Mouse (Mus musculus) limb, embryonic 14.5 days (tissue): ENCODE measurements around the gene Gm17622. TPM values are rescaled to one million over a fixed set of nuclear protein-coding genes. Genes with fewer than 3 reads are reported as not detected.

Experiments used
- ATAC-seq: fragments of 200-750 bp; cut with Nextera tagmentation; 2 replicates; pipeline ENCODE4 v1.8.0; 2017; ENCODE audit warnings: low read depth, moderate number of reproducible peaks, moderate TSS enrichment; ENCODE audit not compliant: low FRiP score
- DNase-seq: peaks from one replicate; pipeline ENCODE4 v3.0.0-alpha.2; 2015; ENCODE audit warnings: low spot score
- H3K27ac ChIP-seq: fragments of 300-500 bp; sonication (generic); replicated peaks from 2 replicates; pipeline ENCODE4 v1.5.1; 2014; ENCODE audit warnings: low read depth, mild to moderate bottlenecking, low read length, moderate library complexity, mixed read lengths
- H3K27me3 ChIP-seq: fragments of 300-500 bp; sonication (generic); 2 replicates; pipeline ENCODE4 v1.6.1; 2014; ENCODE audit warnings: low read length, mixed read lengths; ENCODE audit not compliant: control insufficient read depth, insufficient read depth
- H3K36me3 ChIP-seq: fragments of 300-500 bp; sonication (generic); 2 replicates; pipeline ENCODE4 v1.6.1; 2014; ENCODE audit warnings: mild to moderate bottlenecking, low read length, moderate library complexity, mixed read lengths; ENCODE audit not compliant: control insufficient read depth, insufficient read depth
- H3K4me1 ChIP-seq: fragments of 300-500 bp; sonication (generic); 2 replicates; pipeline ENCODE4 v1.6.1; 2014; ENCODE audit warnings: antibody characterized with exemption, low read length, mixed read lengths; ENCODE audit not compliant: control insufficient read depth, insufficient read depth
- H3K4me2 ChIP-seq: fragments of 300-500 bp; sonication (generic); replicated peaks from 2 replicates; pipeline ENCODE4 v1.6.1; 2014; ENCODE audit warnings: low read depth, mild to moderate bottlenecking, low read length, moderate library complexity; ENCODE audit not compliant: severe bottlenecking
- H3K4me3 ChIP-seq: fragments of 300-500 bp; sonication (generic); replicated peaks from 2 replicates; pipeline ENCODE4 v1.5.1; 2014; ENCODE audit warnings: low read length
- H3K9ac ChIP-seq: fragments of 300-500 bp; sonication (generic); 2 replicates; pipeline ENCODE4 v1.6.1; 2014; ENCODE audit warnings: mild to moderate bottlenecking, low read depth, low read length, moderate library complexity; ENCODE audit not compliant: severe bottlenecking
- H3K9me3 ChIP-seq: fragments of 300-500 bp; sonication (generic); 2 replicates; pipeline ENCODE4 v1.6.1; 2016; ENCODE audit warnings: low read length; ENCODE audit not compliant: control insufficient read depth
- POLR2A ChIP-seq: fragments of 200-500 bp; IDR thresholded peaks from 2 replicates; pipeline ENCODE4 v1.8.0; 2012; ENCODE audit warnings: inconsistent platforms, mild to moderate bottlenecking, moderate library complexity, borderline replicate concordance; ENCODE audit not compliant: insufficient read depth, insufficient read length; ENCODE audit errors: extremely low read depth
- WGBS: fragments of 180-500 bp; shearing (Covaris S2); extraction: QIAGEN DNeasy Blood & Tissue Kit; methylation state at CpG from one replicate; pipeline ENCODE4 v1.1.7; 2014; 5-methylcytosine and 5-hydroxymethylcytosine counted together
- polyA plus RNA-seq, 2 experiments: library from polyadenylated mRNA; depleted of rRNA in 1 of 2; stranded (reverse) in 1 of 2; unstranded in 1 of 2; fragments of >200 nt; fragmentation: Nextera tagmentation in 1 of 2; extraction: Ambion mirVana in 1 of 2; gene quantifications; 2 replicates each; pipeline versions ENCODE4 v1.2.1 to v1.2.3; 2012 to 2014

The Gm17622 gene
- polyA plus RNA-seq, 2 experiments: not detected

DNA sequence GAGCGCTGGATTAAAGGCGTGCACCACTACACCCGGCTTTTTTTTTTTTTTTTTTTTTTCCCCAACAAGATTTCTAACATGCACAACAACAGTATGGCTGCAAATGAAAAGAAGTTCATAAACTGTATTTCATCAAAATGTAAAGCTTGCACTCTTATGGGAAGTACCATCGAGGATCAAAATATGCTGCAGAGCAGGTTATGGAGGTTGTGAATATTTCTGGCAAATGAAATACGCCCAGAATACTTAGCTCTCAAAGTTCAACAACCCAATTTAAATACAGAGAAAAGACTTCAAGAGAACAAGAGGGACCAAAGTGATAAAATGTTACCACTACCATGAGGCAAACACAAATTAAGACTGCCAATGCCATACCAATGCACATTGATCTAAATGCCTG is 21.9 kb upstream of the Gm17622 start:
- Histone ChIP-seq H3K36me3 (no peaks in the 10 kb centered on the region), H3K27me3 (no peaks in the 10 kb centered on the region), H3K9ac (no peak overlapping the region), H3K4me3 (no peak overlapping the region), H3K27ac (no peak overlapping the region), H3K4me1 (no peaks in the 10 kb centered on the region), H3K4me2 (no peak overlapping the region), H3K9me3 (no peaks in the 10 kb centered on the region)
- no peak for ATAC-seq
- 75% methylated on average over 5 of the region's 5 CpGs for whole genome bisulfite sequencing
- no peak for TF ChIP-seq POLR2A
- no peak for DNase-seq

DNA sequence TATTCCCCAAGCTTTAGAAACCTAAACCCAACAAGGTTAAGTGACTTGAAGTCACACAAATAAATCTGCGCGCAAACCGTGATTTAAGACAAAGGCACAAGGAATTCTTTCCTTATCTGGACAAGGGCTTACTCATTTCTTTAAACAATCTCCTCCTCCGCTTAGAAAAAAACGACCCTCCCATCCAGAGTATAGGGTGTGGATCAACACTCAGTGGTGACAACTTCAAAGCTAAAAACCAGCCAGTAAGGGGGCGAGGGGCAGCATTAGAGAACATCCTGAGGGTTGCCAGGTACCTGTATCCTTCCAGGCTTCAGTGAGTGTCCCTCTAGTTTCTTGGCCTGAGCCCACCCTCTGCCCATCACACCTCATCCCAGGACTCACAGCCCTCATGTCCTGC is 20.0 kb upstream of the Gm17622 start:
- Histone ChIP-seq H3K4me2 (no peak overlapping the region), H3K36me3 (no peaks in the 10 kb centered on the region), H3K27ac (no peak overlapping the region), H3K4me3 (no peak overlapping the region), H3K9me3 (no peaks in the 10 kb centered on the region), H3K27me3 (no peaks in the 10 kb centered on the region), H3K9ac (no peak overlapping the region), H3K4me1 (no peaks in the 10 kb centered on the region)
- DNase-seq (no peak), ATAC-seq (no peak)
- WGBS: 81% methylated on average over 6 of the region's 6 CpGs
- no peak for TF ChIP-seq POLR2A

DNA sequence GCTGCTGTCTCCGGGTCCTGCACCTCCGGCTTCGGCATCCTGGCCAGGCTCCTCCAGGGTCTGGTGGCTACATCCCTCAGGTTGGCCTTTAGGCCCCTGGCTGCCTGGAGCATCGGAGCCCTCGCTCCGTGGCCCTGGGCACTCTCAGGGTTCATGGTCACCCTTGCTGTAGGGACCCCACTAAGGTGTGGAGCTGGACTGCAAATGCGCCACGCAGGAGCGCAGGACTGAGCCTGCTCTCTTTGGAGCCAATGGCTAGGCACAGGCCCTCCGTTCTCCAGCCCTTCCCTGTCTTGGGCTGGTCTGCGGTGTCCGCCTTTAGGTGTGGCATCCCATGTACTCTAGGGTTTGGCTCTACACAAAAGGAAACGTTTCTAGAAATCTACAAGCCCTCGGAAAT is 19.6 kb upstream of the Gm17622 start, which contains the start of gene Ankdd1b:
TSS of gene Ankdd1b (minus strand) at position 242 of the 400 bp plus-strand sequence.
- H3K36me3 ChIP-seq: no peaks in the 10 kb centered on the region
- TF ChIP-seq POLR2A: no peak
- WGBS: 83% methylated on average over 14 of the region's 14 CpGs
- no peak within 1 kb of the TSS for H3K4me3 ChIP-seq
- H3K27ac ChIP-seq: no peak within 1 kb of the TSS
- no peaks in the 10 kb centered on the region for H3K27me3 ChIP-seq
- no peak within 1 kb of the TSS for H3K9ac ChIP-seq
- H3K4me1 ChIP-seq: no peaks in the 10 kb centered on the region
- no peak for ATAC-seq
- DNase-seq: no peak
- no peak within 1 kb of the TSS for H3K4me2 ChIP-seq
- H3K9me3 ChIP-seq: no peaks in the 10 kb centered on the region

DNA sequence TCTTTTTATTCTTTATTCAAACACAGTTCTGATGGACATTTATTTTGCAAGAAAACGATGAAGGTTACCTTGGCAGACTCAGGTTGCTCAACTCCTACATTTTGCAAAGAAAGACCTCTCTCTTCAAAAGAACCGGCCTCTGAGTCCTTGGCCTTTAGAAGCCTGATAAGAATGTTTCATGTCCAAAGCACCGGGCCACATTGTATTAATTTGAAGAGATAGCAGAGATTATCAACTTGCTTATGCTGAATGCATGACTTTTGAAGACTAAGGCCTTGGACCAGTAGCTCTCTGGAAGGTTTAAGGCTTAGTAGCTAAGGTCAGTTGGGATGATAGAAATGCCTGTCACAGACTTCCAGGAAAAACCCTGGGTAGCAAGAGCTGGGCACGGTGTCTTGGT is 13.3 kb upstream of the Gm17622 start:
- ATAC-seq: no peak
- no peak for TF ChIP-seq POLR2A
- no peaks in the 10 kb centered on the region for H3K36me3 ChIP-seq
- no peaks in the 10 kb centered on the region for H3K9me3 ChIP-seq
- H3K27me3 ChIP-seq: no peaks in the 10 kb centered on the region
- no peaks in the 10 kb centered on the region for H3K4me1 ChIP-seq
- no peak overlapping the region for H3K4me2 ChIP-seq
- no peak overlapping the region for H3K27ac ChIP-seq
- H3K9ac ChIP-seq: no peak overlapping the region
- WGBS: 92% methylated on average over 4 of the region's 4 CpGs
- no peak overlapping the region for H3K4me3 ChIP-seq
- DNase-seq: no peak

DNA sequence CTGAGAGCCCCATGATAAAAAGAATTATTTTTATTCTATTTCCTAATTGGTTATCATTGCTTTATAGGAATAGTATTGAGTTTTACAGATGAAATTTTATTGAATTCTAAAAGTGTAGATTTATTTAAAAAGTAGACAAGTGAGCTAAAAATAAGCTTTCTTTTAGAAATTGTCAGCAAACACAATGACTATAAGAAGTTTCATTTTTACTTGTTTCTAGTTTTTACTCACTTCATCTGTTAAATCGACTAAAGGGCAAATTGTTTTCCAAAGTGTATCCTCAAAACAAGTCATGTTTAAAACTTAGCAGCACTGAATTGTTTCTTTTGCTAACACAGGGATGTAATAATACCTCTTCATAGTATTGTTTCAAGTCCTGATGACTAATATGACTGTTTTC is 11.5 kb upstream of the Gm17622 start:
- WGBS: 100% methylated on average over 1 of the region's 1 CpGs
- Histone ChIP-seq H3K9me3 (no peaks in the 10 kb centered on the region), H3K27ac (no peak overlapping the region), H3K4me2 (no peak overlapping the region), H3K27me3 (no peaks in the 10 kb centered on the region), H3K4me3 (no peak overlapping the region), H3K4me1 (no peaks in the 10 kb centered on the region), H3K9ac (no peak overlapping the region), H3K36me3 (peaks cover 9% of the 10 kb centered on the region; the same call in 1 of the 2 replicates)
- no peak for ATAC-seq
- DNase-seq: no peak
- TF ChIP-seq POLR2A: no peak

DNA sequence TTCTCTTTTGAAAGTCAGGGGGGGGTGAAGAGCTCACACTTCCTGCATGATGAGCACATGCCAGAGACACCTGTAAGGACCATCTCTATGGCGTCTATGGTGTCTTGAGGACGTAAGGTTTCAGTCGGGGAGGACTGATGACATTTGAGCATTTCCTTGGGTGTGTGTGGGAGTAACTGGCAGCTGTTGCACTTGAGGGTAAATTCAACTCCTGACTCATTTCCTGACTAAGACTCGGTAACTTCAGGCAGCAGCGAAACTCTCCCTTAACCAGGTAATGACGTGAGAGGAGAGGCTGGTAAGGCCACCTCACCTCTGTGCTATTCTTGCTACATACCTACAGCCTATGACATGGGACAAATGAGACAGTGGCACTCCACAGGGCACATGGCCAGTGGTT is 3.3 kb upstream of the Gm17622 start:
- H3K4me2 ChIP-seq: no peak overlapping the region
- H3K9ac ChIP-seq: no peak overlapping the region
- no peak for DNase-seq
- no peak overlapping the region for H3K27ac ChIP-seq
- H3K27me3 ChIP-seq: no peaks in the 10 kb centered on the region
- peaks cover 20% of the 10 kb centered on the region for H3K36me3 ChIP-seq
- no peaks in the 10 kb centered on the region for H3K4me1 ChIP-seq
- WGBS: 87% methylated on average over 6 of the region's 6 CpGs
- TF ChIP-seq POLR2A: no peak
- no peak overlapping the region for H3K4me3 ChIP-seq
- no peak for ATAC-seq
- 0 out of 2 replicates have a peak, but pooled peaks cover 2% of the 10 kb centered on the region for H3K9me3 ChIP-seq
